Mouse (Mus musculus): Measurements from ENCODE around the gene Lgi4. TPM values are rescaled to one million over a fixed set of nuclear protein-coding genes. Genes with fewer than 3 reads are reported as not detected.

Lgi4 gene
- polyA plus RNA-seq, 1 experiment from 2014 or later: 0.41 TPM

DNA sequence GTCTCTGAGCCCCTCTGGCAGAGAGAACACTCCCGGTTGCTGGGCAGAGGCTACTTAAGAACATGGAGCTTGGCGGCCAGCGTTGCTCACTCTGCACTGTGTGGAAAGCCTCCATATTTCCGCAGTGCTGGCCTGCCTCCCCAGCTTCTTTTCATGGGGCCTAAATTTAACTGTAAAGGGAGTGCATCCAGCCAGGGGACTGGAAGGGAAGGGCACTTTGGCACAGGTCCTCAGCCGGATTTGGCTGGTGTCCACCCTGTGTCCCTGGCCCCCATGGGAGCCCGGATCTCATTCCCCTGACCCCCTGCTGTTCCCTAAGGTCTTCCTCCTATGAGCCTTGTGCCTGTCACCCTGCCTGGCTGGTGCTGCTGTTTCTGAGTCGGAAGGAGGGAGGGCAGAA is 59.3 kb downstream of the Lgi4 start:
- H3K4me1 ChIP-seq: peaks cover 37% of the 10 kb centered on the region
- H3K4me3 ChIP-seq: no peak overlapping the region
- 80% methylated on average over 7 of the region's 7 CpGs for WGBS
- no peak overlapping the region for H3K27ac ChIP-seq
- no peaks in the 10 kb centered on the region for H3K9me3 ChIP-seq
- DNase-seq (ENCODE audit: low spot score): no peak
- no peaks in the 10 kb centered on the region for H3K27me3 ChIP-seq (ENCODE audit: insufficient read depth, poor library complexity, severe bottlenecking)
- H3K36me3 ChIP-seq: no peaks in the 10 kb centered on the region

DNA sequence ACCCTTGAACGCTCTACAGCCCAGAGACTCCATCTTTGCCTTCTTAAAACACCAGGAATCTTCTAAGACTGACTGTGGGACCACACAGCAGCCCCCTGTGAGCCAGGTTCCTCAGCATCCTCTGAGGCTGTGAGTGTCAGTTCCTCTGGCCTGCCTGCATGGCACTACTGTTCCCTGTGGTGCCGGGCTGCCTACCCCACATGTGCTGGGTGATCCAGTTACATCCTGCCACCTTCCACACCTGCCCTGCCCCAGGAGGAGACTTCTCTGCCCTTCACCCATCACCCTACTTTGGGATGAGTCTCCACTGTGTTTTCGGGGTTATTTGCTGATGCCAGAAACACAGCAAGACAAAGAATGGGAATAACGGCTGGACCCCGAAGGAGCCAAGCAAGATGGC is 60.4 kb downstream of the Lgi4 start:
- no peaks in the 10 kb centered on the region for H3K36me3 ChIP-seq
- no peaks in the 10 kb centered on the region for H3K9me3 ChIP-seq
- WGBS: 81% methylated on average over 5 of the region's 5 CpGs
- no peak overlapping the region for H3K27ac ChIP-seq
- no peak for DNase-seq (ENCODE audit: low spot score)
- H3K27me3 ChIP-seq (ENCODE audit: insufficient read depth, poor library complexity, severe bottlenecking): peaks cover 2% of the 10 kb centered on the region; the same call in 1 of the 2 replicates
- H3K4me1 ChIP-seq: peaks cover 28% of the 10 kb centered on the region
- H3K4me3 ChIP-seq: no peak overlapping the region

Small RNAs within 50 kb of the gene (microRNA-seq; reads per million reads assigned to microRNA genes)
- gene Mir7050: not detected

Other genes with a start within 250 kb of the Lgi4 start
- gene Ffar2, start 235.6 kb upstream of the Lgi4 start, polyA plus RNA-seq (2016; fragmentation: Nextera tagmentation; extraction: Ambion mirVana): 0.20 TPM in 1 of 2 replicates, not detected in the other
- 0.10 and 0.17 TPM in 2 replicates for gene Ffar3, start 203.2 kb upstream of the Lgi4 start, polyA plus RNA-seq (2016; fragmentation: Nextera tagmentation; extraction: Ambion mirVana)
- not detected in 2 replicates for gene Ffar1, start 197.8 kb upstream of the Lgi4 start, polyA plus RNA-seq (2016; fragmentation: Nextera tagmentation; extraction: Ambion mirVana)
- gene Cd22, start 179.0 kb upstream of the Lgi4 start, polyA plus RNA-seq (2016; fragmentation: Nextera tagmentation; extraction: Ambion mirVana): not detected in 2 replicates
- 0.30 and 0.38 TPM in 2 replicates for gene Mag, start 144.5 kb upstream of the Lgi4 start, polyA plus RNA-seq (2016; fragmentation: Nextera tagmentation; extraction: Ambion mirVana)
- gene Hamp2, start 134.7 kb upstream of the Lgi4 start, polyA plus RNA-seq (2016; fragmentation: Nextera tagmentation; extraction: Ambion mirVana): not detected in 2 replicates
- not detected in 2 replicates for gene Hamp, start 115.3 kb upstream of the Lgi4 start, polyA plus RNA-seq (2016; fragmentation: Nextera tagmentation; extraction: Ambion mirVana)
- gene Usf2, start 102.5 kb upstream of the Lgi4 start, polyA plus RNA-seq (2016; fragmentation: Nextera tagmentation; extraction: Ambion mirVana): 15.0 and 26.9 TPM in 2 replicates
- gene Lsr, start 85.9 kb upstream of the Lgi4 start, polyA plus RNA-seq (2016; fragmentation: Nextera tagmentation; extraction: Ambion mirVana): 16.6 and 40.3 TPM in 2 replicates
- gene Fam187b, start 85.6 kb upstream of the Lgi4 start, polyA plus RNA-seq (2016; fragmentation: Nextera tagmentation; extraction: Ambion mirVana): 1.2 and 2.5 TPM in 2 replicates
- gene Fxyd5, start 16.9 kb upstream of the Lgi4 start, polyA plus RNA-seq (2016; fragmentation: Nextera tagmentation; extraction: Ambion mirVana): 24.3 and 26.4 TPM in 2 replicates
- gene Fxyd7, start 7.9 kb upstream of the Lgi4 start, polyA plus RNA-seq (2016; fragmentation: Nextera tagmentation; extraction: Ambion mirVana): 0.22 and 1.5 TPM in 2 replicates
- 167 and 365 TPM in 2 replicates for gene Fxyd1, start 2.1 kb upstream of the Lgi4 start, polyA plus RNA-seq (2016; fragmentation: Nextera tagmentation; extraction: Ambion mirVana)
- gene Fxyd3, start 17.4 kb downstream of the Lgi4 start, polyA plus RNA-seq (2016; fragmentation: Nextera tagmentation; extraction: Ambion mirVana): 0.53 and 2.0 TPM in 2 replicates
- gene Hpn, start 55.9 kb downstream of the Lgi4 start, polyA plus RNA-seq (2016; fragmentation: Nextera tagmentation; extraction: Ambion mirVana): 3.6 and 15.0 TPM in 2 replicates
- 3.9 and 4.3 TPM in 2 replicates for gene Scn1b, start 67.7 kb downstream of the Lgi4 start, polyA plus RNA-seq (2016; fragmentation: Nextera tagmentation; extraction: Ambion mirVana)
- gene Gramd1a, start 96.6 kb downstream of the Lgi4 start, polyA plus RNA-seq (2016; fragmentation: Nextera tagmentation; extraction: Ambion mirVana): 58.1 and 70.9 TPM in 2 replicates
- gene Scgb2b2, start 231.2 kb downstream of the Lgi4 start, polyA plus RNA-seq (2016; fragmentation: Nextera tagmentation; extraction: Ambion mirVana): not detected in 2 replicates
- not detected in 2 replicates for gene Scgb1b2, start 232.5 kb downstream of the Lgi4 start, polyA plus RNA-seq (2016; fragmentation: Nextera tagmentation; extraction: Ambion mirVana)